Mouse (Mus musculus) ES-CJ7 (cell line): Measurements from ENCODE around the gene March9.
A peak's percentile ranks its signal among the peaks of the same experiment; 100 is the strongest.

ENCODE experiments used
- DNase-seq: peaks from one replicate; pipeline ENCODE4 v3.0.0; 2011; ENCODE audit warnings: low read depth, low spot score

The March9 gene

DNA sequence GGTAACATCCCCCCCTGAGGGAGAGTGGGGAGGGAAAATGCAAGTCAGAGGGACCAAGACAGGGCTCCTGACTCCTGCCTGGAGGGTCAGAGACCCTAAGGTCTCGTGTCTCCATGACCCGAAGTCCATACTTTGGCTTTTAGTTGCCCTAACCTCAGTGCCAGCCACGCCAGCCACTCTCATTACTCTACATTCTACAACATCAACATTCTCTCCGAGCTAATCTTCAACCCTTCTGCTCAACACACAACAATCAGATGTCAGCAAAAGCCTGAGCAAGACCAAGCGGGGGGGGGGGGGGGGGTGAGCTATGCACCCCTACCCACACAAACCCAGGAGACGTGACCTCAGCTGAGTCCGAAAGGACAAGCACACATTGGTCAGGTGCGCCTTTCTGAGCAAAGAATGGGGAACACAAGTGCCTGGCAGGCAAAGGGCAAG lies 26.7 kb downstream of the March9 start:
- no peak for DNase-seq

DNA sequence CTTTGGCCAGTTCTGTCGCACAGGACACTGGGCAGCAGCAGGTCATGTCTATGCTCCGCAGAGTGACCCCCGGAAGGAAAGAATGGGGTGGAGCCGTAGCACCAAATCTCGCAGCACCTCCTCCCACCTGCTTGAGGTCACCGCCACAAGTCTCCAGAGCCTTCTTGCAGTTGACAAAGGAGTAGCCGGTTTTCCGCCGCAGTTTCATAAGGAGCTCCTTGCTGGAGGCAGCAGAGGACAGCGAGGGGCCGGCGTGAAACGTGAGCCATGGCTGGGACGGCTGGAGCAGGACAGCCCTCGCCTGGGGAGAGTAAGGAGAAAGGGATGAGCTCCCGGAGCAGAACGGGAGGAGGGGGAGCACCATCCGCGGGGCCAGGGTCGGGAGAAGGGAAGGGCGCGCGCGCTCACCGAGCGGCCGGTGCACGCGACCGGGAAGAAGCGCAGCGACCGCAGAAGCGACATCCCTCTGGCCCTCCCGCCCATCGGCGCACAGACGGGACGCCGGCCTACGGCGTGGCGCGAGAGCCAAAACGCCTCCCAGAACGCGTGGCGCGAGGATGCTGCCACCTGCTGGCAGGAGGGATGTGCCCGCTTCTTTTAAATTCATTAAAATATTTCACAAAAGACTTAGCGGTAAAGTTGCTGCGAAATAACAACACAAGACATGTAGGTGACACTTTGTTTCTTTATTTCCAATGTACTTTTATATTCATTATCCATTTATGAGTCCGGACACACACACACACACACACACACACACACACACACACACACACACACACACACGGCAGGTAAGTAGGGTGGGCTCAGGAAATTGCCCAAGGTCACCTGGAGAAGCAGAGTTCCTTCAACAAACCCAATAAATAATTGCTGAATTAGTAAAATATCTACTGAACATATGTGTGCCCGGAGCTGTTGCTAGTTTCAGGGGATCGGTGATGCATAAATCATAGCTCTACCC lies 29.4 kb downstream of the March9 start, which contains the start of gene Tsfm:
Tsfm (minus strand) TSS at position 505 of the 961 bp plus-strand sequence.
- peak; percentile 90 for DNase-seq

DNA sequence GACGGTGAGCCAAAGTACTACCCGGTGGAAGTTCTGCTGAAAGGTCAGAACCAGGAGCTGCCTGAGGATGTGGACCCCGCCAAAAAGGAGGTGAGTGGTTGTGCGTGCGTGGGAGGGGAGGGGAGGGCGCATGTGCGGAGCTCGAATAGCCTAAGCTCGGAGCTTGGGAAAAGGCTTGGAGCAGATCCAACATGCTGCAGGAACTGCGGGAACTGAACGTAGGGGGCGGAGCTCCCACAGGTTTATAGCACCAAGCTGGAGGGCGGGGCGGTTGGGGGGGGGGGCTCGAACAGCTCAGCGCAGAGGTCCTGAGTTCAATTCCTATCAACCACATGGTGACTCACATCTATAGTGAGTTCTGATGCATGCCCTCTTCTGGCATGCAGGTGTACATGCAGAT lies 41.6 kb downstream of the March9 start:
- DNase-seq = peak; percentile 51

DNA sequence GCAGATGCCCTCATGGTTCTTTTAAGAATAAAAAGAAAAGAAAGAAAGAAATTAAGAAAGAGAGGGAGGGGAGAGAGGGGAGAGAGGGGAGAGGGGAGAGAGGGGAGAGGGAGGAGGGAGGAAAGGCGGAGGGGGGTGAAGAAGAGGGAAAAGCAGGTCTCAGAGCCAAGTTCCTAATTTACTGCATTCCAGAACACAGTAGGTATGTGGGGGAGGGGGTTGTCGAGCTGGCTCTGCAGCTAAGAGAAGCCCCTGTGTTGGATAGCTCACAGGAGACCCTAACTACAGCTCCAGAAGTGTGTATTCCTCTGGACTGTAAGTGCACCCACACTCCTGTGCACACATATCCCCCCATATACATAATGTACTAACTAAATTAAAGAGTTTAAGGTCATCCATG lies 42.9 kb downstream of the March9 start:
- no peak for DNase-seq

DNA sequence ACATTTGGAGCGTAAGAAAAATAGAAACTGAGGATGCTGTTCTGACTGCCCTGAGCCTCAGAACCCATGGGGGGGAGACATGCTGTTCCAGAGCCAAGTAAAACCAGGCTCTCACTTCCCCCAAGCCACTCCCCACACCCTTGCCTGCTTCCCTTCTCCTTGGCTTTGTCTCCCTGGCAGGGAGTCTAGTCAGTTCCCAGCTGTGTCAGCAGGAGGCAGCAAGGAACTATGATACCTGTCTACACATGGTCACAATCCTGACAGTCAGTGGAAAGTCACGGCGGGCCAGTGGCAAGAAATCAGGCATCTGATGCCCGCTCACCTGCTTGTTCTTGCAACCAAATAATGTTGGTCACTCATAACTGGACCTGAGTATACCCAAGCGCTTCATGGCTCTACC lies 43.5 kb downstream of the March9 start:
- DNase-seq = peak; percentile 78
